Mouse (Mus musculus) heart, postnatal 0 days (tissue): Measurements from ENCODE around the gene Mat2a.

Source experiments
- CTCF ChIP-seq: IDR thresholded peaks from 2 replicates; pipeline ENCODE4 v1.5.1; 2016; ENCODE audit warnings: antibody characterized with exemption, control low read depth, low read depth
- EP300 ChIP-seq: IDR thresholded peaks from 2 replicates; pipeline ENCODE4 v1.6.1; 2016; ENCODE audit warnings: antibody characterized with exemption, low read depth

DNA sequence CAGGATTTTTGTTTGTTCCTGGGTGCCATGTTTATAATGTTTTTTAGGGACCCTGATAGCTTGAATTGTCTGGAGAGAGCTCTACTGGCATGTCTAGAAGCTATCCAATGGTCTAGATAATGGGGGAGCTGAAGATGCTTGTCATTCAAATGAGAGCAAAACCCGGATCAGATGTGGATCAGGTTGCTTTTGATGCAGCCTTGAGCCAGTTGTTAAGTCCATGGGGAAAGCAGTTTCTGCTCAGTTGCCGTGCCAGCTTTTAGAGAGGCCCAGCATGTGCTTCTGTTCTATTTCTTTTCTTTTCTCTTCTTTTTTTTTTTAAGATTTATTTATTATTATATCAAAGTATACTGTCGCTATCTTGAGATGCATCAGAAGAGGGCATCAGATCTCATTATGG, 14.2 kb upstream of the Mat2a start:
- no peak for TF ChIP-seq CTCF
- no peak for TF ChIP-seq EP300
